Mouse (Mus musculus) kidney, embryonic 15.5 days (tissue): ENCODE measurements around the gene Gata1. TPM values are rescaled to one million over a fixed set of nuclear protein-coding genes. Genes with fewer than 3 reads are reported as not detected.
"Not testable (repeated sequence)": the region's sequence is repeated elsewhere in the genome, so short reads cannot be mapped to it uniquely, and the experiment has no call there.

Source experiments
- ATAC-seq: fragments of 200-750 bp; cut with Nextera tagmentation; replicated peaks from 2 replicates; pipeline ENCODE4 v1.8.0; 2017; ENCODE audit warnings: moderate TSS enrichment; ENCODE audit not compliant: low FRiP score
- H3K27ac ChIP-seq: fragments of 300-500 bp; sonication (generic); 2 replicates; pipeline ENCODE4 v1.5.1; 2015; ENCODE audit warnings: mild to moderate bottlenecking, inconsistent platforms
- H3K27me3 ChIP-seq: fragments of 300-500 bp; sonication (generic); 2 replicates; pipeline ENCODE4 v1.6.1; 2015; ENCODE audit warnings: inconsistent platforms
- H3K36me3 ChIP-seq: fragments of 300-500 bp; sonication (generic); 2 replicates; pipeline ENCODE4 v1.6.1; 2015; ENCODE audit warnings: inconsistent platforms
- H3K4me1 ChIP-seq: fragments of 300-500 bp; sonication (generic); 2 replicates; pipeline ENCODE4 v1.6.1; 2015; ENCODE audit warnings: inconsistent platforms
- H3K4me2 ChIP-seq: fragments of 300-500 bp; sonication (generic); 2 replicates; pipeline ENCODE4 v1.6.1; 2015; ENCODE audit warnings: moderate library complexity, mild to moderate bottlenecking, inconsistent platforms
- H3K4me3 ChIP-seq: fragments of 300-500 bp; sonication (generic); replicated peaks from 2 replicates; pipeline ENCODE4 v1.5.1; 2015; ENCODE audit warnings: mild to moderate bottlenecking, inconsistent platforms
- H3K9ac ChIP-seq: fragments of 300-500 bp; sonication (generic); 2 replicates; pipeline ENCODE4 v1.6.1; 2015; ENCODE audit warnings: mild to moderate bottlenecking, inconsistent platforms
- H3K9me3 ChIP-seq: fragments of 300-500 bp; sonication (generic); replicated peaks from 2 replicates; pipeline ENCODE4 v1.6.1; 2016; ENCODE audit warnings: inconsistent platforms
- WGBS: fragments of 180-500 bp; shearing (Covaris S2); methylation state at CpG from one replicate; pipeline ENCODE4 v1.1.7; 2015; ENCODE audit warnings: mixed read lengths; 5-methylcytosine and 5-hydroxymethylcytosine counted together
- polyA plus RNA-seq: library from polyadenylated mRNA; unstranded; fragments of >200 nt; fragmentation: Nextera tagmentation; extraction: Ambion mirVana; gene quantifications from 2 replicates; pipeline ENCODE4 v1.2.1, GENCODE M21; 2015

Gene Gata1
- 1.2 and 2.3 TPM in 2 replicates for polyA plus RNA-seq

- H3K27ac ChIP-seq, result no peak within 1 kb of the TSS
- H3K9me3 ChIP-seq, result no peaks in the 10 kb centered on the region
- no peaks in the 10 kb centered on the region for H3K27me3 ChIP-seq
- H3K4me1 ChIP-seq, result no peaks in the 10 kb centered on the region
- 89% methylated on average over 11 of the region's 11 CpGs for WGBS
- no peaks in the 10 kb centered on the region for H3K36me3 ChIP-seq
- H3K4me2 ChIP-seq, result no peak within 1 kb of the TSS
- no peak within 1 kb of the TSS for H3K4me3 ChIP-seq
- ATAC-seq, result no peak
- H3K9ac ChIP-seq, result no peak within 1 kb of the TSS
Observed at GRCm38 (mm10) chrX:7977892-7978291, at the start of gene Gata1. Gene Gata1, minus strand, starts transcription at chrX:7978071.

- Histone ChIP-seq H3K4me3 (no peak overlapping the region), H3K9ac (no peak overlapping the region), H3K36me3 (no peaks in the 10 kb centered on the region), H3K4me1 (no peaks in the 10 kb centered on the region), H3K27me3 (no peaks in the 10 kb centered on the region), H3K9me3 (no peaks in the 10 kb centered on the region), H3K4me2 (no peak overlapping the region), H3K27ac (no peak overlapping the region)
- WGBS, result 61% methylated on average over 4 of the region's 4 CpGs
- ATAC-seq, result no peak
Observed at GRCm38 (mm10) chrX:8026811-8027210, 48.9 kb upstream of the Gata1 start.

GRCm38 (mm10) chrX:8024795-8025194 lies 46.9 kb upstream of the Gata1 start:
- no peak for ATAC-seq
- Histone ChIP-seq H3K27ac (no peak overlapping the region), H3K36me3 (no peaks in the 10 kb centered on the region), H3K27me3 (no peaks in the 10 kb centered on the region), H3K4me1 (no peaks in the 10 kb centered on the region), H3K9ac (no peak overlapping the region), H3K9me3 (no peaks in the 10 kb centered on the region), H3K4me3 (no peak overlapping the region), H3K4me2 (no peak overlapping the region)
- 66% methylated on average over 2 of the region's 2 CpGs for WGBS

- Histone ChIP-seq H3K27me3 (no peaks in the 10 kb centered on the region), H3K9ac (no peak overlapping the region), H3K4me3 (no peak overlapping the region), H3K9me3 (no peaks in the 10 kb centered on the region), H3K27ac (no peak overlapping the region), H3K36me3 (no peaks in the 10 kb centered on the region), H3K4me2 (no peak overlapping the region), H3K4me1 (no peaks in the 10 kb centered on the region)
- no peak for ATAC-seq
- WGBS, result 76% methylated on average over 2 of the region's 2 CpGs
Observed at GRCm38 (mm10) chrX:8020111-8020778, 42.4 kb upstream of the Gata1 start.

GRCm38 (mm10) chrX:8018286-8018685 lies 40.4 kb upstream of the Gata1 start, which contains the start of gene Glod5:
Gene Glod5, minus strand, starts transcription at chrX:8018492.
- 80% methylated on average over 2 of the region's 2 CpGs for WGBS
- no peak for ATAC-seq
- Histone ChIP-seq H3K4me3 (no peak within 1 kb of the TSS), H3K36me3 (no peaks in the 10 kb centered on the region), H3K9me3 (no peaks in the 10 kb centered on the region), H3K27me3 (no peaks in the 10 kb centered on the region), H3K4me2 (no peak within 1 kb of the TSS), H3K4me1 (no peaks in the 10 kb centered on the region), H3K27ac (no peak within 1 kb of the TSS), H3K9ac (no peak within 1 kb of the TSS)

GRCm38 (mm10) chrX:8017142-8017541 lies 39.3 kb upstream of the Gata1 start:
- Histone ChIP-seq H3K9me3 (no peaks in the 10 kb centered on the region), H3K27ac (no peak overlapping the region), H3K9ac (no peak overlapping the region), H3K27me3 (no peaks in the 10 kb centered on the region), H3K36me3 (no peaks in the 10 kb centered on the region), H3K4me1 (no peaks in the 10 kb centered on the region), H3K4me3 (no peak overlapping the region), H3K4me2 (no peak overlapping the region)
- WGBS, result 16% methylated on average over 5 of the region's 5 CpGs
- no peak for ATAC-seq

GRCm38 (mm10) chrX:8015675-8016074 lies 37.8 kb upstream of the Gata1 start:
- H3K9ac ChIP-seq, H3K36me3 ChIP-seq, H3K27ac ChIP-seq, H3K4me1 ChIP-seq, ATAC-seq, H3K4me2 ChIP-seq, H3K9me3 ChIP-seq, H3K4me3 ChIP-seq, H3K27me3 ChIP-seq: not testable (repeated sequence)
- 25% methylated on average over 7 of the region's 7 CpGs for WGBS

- 46% methylated on average over 7 of the region's 8 CpGs for WGBS
- Histone ChIP-seq H3K27ac (no peak overlapping the region), H3K4me3 (no peak overlapping the region), H3K4me2 (no peak overlapping the region), H3K9ac (no peak overlapping the region), H3K36me3 (no peaks in the 10 kb centered on the region), H3K27me3 (no peaks in the 10 kb centered on the region), H3K9me3 (no peaks in the 10 kb centered on the region), H3K4me1 (no peaks in the 10 kb centered on the region)
- no peak for ATAC-seq
Observed at GRCm38 (mm10) chrX:8013569-8014314, 35.9 kb upstream of the Gata1 start.

GRCm38 (mm10) chrX:8013157-8013556 lies 35.3 kb upstream of the Gata1 start:
- 12% methylated on average over 2 of the region's 2 CpGs for WGBS
- H3K9me3 ChIP-seq, result no peaks in the 10 kb centered on the region
- no peak for ATAC-seq
- H3K4me2 ChIP-seq, result no peak overlapping the region
- no peak overlapping the region for H3K27ac ChIP-seq
- H3K4me1 ChIP-seq, result no peaks in the 10 kb centered on the region
- no peak overlapping the region for H3K4me3 ChIP-seq
- H3K27me3 ChIP-seq, result no peaks in the 10 kb centered on the region
- no peak overlapping the region for H3K9ac ChIP-seq
- H3K36me3 ChIP-seq, result no peaks in the 10 kb centered on the region

GRCm38 (mm10) chrX:8009356-8009755 lies 31.5 kb upstream of the Gata1 start:
- H3K9me3 ChIP-seq, H3K4me1 ChIP-seq, H3K36me3 ChIP-seq, H3K4me3 ChIP-seq, H3K27me3 ChIP-seq, H3K27ac ChIP-seq, H3K9ac ChIP-seq, ATAC-seq, H3K4me2 ChIP-seq: not testable (repeated sequence)
- WGBS, result 94% methylated on average over 4 of the region's 4 CpGs

- whole genome bisulfite sequencing, result 42% methylated on average over 5 of the region's 5 CpGs
- H3K9me3 ChIP-seq, result no peaks in the 10 kb centered on the region
- H3K27ac ChIP-seq, result no peak overlapping the region
- no peak for ATAC-seq
- H3K27me3 ChIP-seq, result no peaks in the 10 kb centered on the region
- H3K4me1 ChIP-seq, result no peaks in the 10 kb centered on the region
- no peak overlapping the region for H3K4me2 ChIP-seq
- no peak overlapping the region for H3K4me3 ChIP-seq
- no peaks in the 10 kb centered on the region for H3K36me3 ChIP-seq
- H3K9ac ChIP-seq, result no peak overlapping the region
Observed at GRCm38 (mm10) chrX:8008543-8008942, 30.7 kb upstream of the Gata1 start.

- ATAC-seq, result no peak
- Histone ChIP-seq H3K9me3 (no peaks in the 10 kb centered on the region), H3K9ac (no peak overlapping the region), H3K4me1 (no peaks in the 10 kb centered on the region), H3K4me3 (no peak overlapping the region), H3K4me2 (no peak overlapping the region), H3K36me3 (no peaks in the 10 kb centered on the region), H3K27ac (no peak overlapping the region), H3K27me3 (no peaks in the 10 kb centered on the region)
- 62% methylated on average over 4 of the region's 4 CpGs for WGBS
Observed at GRCm38 (mm10) chrX:8002971-8003370, 25.1 kb upstream of the Gata1 start.
